Mouse (Mus musculus) embryo, embryonic 11 days (tissue): ENCODE data around the gene Ccdc190.
A peak's percentile ranks its signal among the peaks of the same experiment; 100 is the strongest.

ENCODE experiments used
- DNase-seq: peaks from one replicate; pipeline ENCODE4 v3.0.0-alpha.2; 2015

Gene Ccdc190

DNA sequence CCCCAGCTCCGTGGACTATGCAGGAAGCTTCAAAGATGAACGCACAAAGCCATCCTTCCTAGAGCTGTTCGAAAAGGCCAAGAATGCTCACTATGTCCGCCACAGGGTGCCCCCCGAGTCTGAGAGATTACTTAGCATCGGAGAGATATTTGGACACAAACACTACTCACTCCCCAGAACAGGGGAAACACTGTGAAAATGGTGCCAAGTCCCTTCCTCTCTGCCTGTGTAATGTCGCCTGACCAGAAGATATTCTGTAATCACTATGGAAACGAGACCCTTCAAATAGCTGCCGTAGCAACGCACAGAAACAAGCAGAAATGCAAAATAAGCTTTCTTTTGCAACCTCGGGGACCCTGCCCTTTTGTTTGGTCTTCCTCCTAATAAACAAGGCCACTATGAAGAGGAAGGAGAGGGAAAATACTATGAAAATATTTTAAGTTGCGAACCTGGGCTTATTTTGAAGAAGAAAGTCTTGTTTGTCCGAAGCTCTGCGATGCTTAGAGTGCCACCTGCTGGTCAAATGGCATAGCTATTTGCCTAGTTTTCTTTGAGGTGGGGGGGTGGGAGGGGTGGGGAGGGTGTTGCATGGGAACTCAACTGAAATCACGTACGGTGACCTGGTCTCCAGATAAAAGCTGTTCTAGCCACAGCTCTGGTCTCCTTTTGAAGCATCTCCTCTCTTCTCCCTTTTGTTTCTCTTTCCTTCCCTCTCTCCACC, 5.7 kb downstream of the Ccdc190 start:
- DNase-seq, result peak; percentile 80

DNA sequence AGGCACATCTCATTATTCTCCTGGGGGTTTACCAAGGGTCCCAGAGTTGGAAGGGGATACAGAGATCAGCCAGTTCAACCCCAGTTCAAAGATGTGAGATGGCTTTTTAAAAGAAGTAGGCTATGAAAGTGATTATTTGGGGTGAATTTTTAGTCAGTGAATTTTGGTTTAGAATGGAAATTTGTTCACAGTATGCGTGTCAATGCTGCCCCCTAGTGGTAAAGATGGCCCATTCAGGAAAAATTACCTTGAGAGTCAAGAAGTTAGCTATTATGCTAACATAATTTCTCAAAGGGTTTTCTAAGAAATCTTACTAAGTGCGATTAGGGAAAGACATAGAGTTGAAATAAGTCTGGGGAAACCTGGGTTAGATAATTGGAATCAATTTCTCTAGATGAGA, 10.9 kb downstream of the Ccdc190 start:
- peak; percentile 73 for DNase-seq

DNA sequence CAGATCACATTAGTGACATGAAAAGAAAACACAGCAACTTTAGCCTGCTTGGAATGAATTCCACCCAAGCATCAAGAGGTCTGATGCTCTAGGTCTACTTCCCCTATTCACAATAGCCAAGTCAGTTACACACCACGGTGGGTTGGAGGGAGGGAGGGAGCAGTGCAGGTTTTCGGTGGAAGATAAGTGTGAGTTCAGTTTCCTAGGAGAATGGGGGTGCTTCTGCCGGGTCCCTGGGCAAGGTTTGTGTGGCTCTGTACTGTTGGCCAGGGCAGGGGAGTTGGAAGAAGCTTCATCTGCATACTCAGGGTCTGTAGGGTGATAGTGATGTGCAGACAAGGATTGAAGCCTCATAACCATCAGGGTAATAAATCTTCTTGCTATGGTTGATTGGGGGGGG, 17.6 kb downstream of the Ccdc190 start:
- DNase-seq, result no peak

DNA sequence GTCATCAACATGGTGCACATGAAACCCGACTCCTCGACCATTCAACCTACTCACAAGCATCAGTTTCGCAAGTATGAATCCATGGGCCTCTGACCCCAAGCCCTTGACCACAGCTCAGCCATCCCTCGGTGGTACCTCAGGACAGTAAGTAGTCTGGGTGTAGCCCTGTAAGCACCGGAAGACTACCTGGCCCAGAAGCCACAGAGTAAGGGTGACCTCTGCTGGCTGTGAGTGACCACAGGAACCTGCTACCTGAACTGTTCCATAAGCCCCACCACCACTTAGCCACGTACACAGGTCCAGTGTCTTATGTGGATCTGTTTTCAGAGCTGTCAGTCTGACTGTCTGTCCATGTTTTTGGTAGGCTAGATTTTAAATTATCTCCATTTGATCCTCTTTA, 19.2 kb downstream of the Ccdc190 start:
- DNase-seq, result no peak

DNA sequence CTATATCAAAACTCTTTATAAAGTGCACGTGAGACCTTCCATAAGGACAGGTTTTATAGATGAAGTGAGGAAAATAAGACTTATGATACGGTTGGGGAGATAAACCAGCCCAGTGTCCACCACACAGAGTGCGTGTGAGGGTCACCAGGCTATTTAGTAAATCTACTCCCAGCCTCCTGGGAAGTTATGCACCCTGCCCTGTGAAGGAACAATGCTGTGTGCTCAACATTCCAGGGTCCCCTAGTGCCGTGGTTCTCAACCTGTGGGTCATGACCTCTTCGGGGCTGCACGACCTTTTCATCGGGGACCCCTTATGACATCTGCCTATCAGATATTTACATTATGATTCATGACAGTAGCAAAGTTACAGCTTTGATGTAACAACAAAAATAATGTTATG, 19.8 kb downstream of the Ccdc190 start:
- DNase-seq, result no peak

DNA sequence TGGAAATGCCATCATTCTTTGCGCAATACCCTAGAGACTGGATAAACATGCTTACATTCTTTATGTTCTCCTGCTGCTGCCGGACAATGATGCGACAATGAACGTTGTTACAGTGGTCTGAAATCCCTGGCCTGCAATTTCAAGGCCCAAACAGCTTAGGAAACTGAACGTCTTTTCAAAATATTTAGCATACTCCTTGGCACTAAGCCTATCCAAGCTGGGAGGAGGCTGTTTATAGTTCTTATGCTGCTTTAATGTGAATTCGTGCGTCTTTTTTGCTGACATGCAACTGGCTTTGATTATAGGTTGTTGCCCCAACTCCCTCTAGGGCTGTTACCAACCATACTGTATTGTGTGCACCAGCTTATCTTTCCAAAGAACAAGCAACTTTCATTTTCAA, 20.4 kb downstream of the Ccdc190 start:
- no peak for DNase-seq

- DNase-seq, result no peak
Measured at GRCm38 (mm10) chr1:169949981-169950380, 21.5 kb downstream of the Ccdc190 start.

DNA sequence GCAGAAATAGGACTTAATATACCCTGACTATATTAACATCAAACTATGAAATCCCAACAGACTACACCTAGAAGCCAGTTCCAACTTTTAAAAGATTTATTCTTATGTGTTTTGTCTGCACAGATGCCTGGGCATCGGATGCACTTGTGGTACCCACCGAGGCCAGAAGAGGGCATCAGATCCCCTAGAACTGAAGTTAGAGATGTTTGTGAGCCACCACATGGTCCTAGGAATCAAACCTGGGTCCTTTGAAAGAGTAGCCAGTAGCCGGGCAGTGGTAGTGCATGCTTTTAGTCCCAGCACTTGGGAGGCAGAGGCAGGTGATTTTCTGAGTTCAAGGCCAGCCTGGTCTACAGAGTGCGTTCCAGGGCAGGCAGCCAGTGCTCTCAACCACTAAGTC, 22.2 kb downstream of the Ccdc190 start:
- DNase-seq, result no peak

DNA sequence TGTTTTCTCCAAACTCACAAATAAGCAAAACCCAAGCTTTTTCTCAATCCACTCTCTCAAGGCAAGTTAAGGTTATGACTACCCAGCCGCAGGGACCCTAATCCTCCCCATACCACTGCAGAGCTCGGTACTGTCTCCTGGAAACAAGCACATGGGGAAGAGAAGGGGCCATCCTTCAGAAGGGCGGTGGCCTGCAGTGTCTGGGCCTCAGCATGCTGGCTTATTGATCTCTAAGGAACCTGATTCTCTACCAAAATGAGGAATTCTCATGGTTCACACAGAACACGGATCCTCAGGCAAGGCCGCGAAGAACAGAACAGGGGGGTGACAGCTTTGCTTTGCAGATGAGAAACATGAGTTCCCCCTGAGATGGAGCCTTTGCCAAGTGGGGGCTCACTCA, 23.1 kb downstream of the Ccdc190 start:
- no peak for DNase-seq

DNA sequence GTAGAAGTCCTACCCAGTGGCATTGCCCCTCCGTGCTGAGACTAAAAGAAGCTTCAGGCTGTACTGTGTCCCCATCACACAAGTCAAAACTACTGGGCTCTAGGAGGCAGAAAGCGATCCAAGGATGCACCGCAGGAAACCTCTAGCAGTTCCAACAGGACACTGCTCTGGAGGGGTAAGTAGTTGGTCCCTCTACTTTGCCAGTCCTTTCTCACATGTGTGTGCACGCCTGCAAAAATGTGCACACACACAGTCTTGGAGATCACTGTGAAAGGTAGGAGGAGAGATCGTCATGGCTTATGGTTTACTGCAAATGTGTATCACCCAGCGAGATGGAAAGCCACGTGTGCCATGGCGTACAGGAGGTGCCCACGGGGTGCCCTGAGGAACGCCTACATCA, 24.2 kb downstream of the Ccdc190 start:
- DNase-seq, result no peak

DNA sequence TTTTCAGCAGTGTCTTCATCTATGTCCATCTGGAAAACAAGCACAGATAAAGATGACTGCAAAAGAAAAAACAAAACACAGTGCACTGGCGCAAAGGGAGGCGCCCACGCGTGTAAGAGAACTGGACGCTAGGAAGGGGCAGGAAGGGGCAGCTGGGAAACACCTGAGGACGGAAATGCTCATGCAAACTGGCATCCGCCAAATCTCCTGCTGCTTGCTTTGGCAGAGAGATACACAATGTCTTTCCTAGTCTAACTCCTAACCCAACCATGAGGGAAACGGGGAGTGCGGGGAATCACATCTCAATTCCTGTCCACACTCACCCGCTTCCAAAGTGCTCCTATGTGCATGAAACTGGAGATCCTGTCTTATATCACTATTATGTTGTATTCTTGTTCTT, 24.7 kb downstream of the Ccdc190 start:
- no peak for DNase-seq

DNA sequence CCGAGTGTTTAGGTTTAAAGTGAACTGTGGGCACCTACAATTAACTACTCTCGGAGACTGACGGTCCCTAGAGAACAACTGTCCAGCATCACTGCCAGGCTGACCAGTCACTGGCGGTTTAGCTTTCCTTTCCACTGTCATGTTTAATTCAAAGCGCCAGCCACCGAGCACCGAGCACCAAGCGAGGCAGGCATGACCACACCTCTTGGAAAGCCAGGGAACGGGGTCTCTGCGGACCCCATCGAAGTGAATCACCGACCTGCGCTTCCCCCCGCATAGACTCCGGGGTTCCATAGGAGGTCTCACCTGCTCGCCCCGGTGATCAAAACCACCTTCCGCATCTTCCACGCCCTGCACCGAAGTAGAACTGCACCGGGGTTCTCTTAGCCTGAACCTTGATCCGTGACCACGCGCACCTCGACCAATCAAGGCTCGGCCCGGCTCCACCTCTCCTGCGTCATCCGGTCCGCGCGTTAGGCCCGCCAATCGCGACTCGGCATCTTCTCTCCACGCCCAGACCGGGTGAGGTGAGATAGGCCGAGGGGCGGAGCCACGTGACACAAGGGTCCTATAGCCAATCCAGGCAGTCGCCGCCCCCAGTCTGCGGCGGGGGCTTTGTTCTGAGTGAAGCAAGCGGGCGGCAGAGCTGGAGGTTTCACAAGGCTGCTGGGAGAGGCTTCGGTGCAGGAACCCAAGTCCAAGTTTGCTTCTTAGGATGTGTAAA, 40.5 kb downstream of the Ccdc190 start, which contains the start of gene Hsd17b7:
Gene Hsd17b7 (minus strand): TSS at position 450 of the 724 bp plus-strand sequence.
- DNase-seq, result peak; percentile 100

DNA sequence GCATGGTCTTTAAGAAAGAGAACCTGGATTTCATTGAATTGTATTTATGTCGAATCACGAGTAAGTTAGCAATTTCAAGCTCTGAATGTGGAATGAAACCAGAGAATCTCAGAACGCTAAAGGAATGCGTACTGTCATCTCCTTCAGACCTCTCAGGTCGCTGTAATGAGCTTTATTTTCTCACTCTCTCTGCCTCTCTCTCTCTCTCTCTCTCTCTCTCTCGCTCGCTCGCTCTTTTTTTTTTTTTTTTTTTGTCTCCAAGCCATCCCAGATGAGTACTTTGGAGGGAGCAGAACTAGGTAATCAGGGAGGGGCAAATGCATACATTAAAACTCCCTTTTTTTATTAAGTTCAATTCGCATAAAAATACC, 41.1 kb downstream of the Ccdc190 start:
- DNase-seq, result no peak

- DNase-seq, result no peak
Measured at GRCm38 (mm10) chr1:169970936-169971335, 42.5 kb downstream of the Ccdc190 start.

DNA sequence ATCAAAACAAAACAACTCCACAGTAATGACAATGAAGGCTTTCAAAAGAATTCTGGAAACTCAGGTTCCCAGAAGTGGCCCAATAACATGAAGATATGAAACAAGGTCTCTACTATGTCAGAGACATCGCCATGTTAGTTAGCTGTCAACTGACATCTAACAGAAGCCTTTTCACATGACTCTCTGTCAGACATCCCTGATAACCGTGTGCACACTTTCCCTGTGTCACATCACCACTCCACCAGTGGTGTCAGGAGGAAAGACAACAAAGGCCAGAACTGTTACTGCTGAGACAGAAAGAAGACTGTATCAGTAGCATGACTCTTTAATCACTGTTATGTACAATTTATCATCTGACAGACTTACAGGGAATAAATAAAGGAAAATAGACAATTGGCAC, 43.5 kb downstream of the Ccdc190 start:
- no peak for DNase-seq

- DNase-seq, result no peak
Measured at GRCm38 (mm10) chr1:169977621-169978020, 49.2 kb downstream of the Ccdc190 start.
